8 mouse cellular contexts compared by ENCODE assay signal in genomic region chr4:150544652-150545258, GRCm38 (mm10).
DNase-seq lines count a peak whose midpoint lies in the region; ATAC-seq and TF ChIP-seq lines count a peak whose summit lies in the region.

No protein-coding gene starts in this region.

- no peak overlapping the region for H3K4me3 ChIP-seq in heart, postnatal 0 days (ENCODE audit: low read depth, low read length)
- no peak overlapping the region for H3K4me3 ChIP-seq in myocyte

- no peaks in the 10 kb centered on the region for H3K9me3 ChIP-seq in heart, postnatal 0 days (replicated peaks; ENCODE audit: control insufficient read depth, low read length)

- peak overlapping the region; percentile 28; the same call in 1 of the 2 replicates for H3K4me2 ChIP-seq in heart, postnatal 0 days (ENCODE audit: low read depth, low read length)
- peak overlapping the region; percentile 96 for H3K4me2 ChIP-seq in myocyte (ENCODE audit: low read depth)

- 76% methylated on average over 10 of the region's 10 CpGs for WGBS in heart, postnatal 0 days
- WGBS in large intestine, adult 2 months, result 6% methylated on average over 10 of the region's 10 CpGs

- TF ChIP-seq POLR2A in myocyte (IDR thresholded peaks at IDR 0.05; ENCODE audit: insufficient read length, low read depth), result no peak

- TF ChIP-seq CTCF in heart, postnatal 0 days (IDR thresholded peaks at IDR 0.05; ENCODE audit: low read depth), result no peak

- peak; percentile 27; the same call in 1 of the 2 replicates for ATAC-seq in heart, postnatal 0 days (ENCODE audit: insufficient read depth, low read depth)

- H3ac ChIP-seq in myocyte (ENCODE audit: control insufficient read depth, insufficient read length), result no peak overlapping the region

- H3K36me3 ChIP-seq in heart, postnatal 0 days (replicated peaks; ENCODE audit: control insufficient read depth, insufficient read depth, low read length), result peaks cover 1% of the 10 kb centered on the region; the same call in 1 of the 2 replicates
- H3K36me3 ChIP-seq in myocyte (ENCODE audit: control insufficient read depth, insufficient read depth), result peaks cover 11% of the 10 kb centered on the region

- no peaks in the 10 kb centered on the region for H3K79me2 ChIP-seq in myocyte (ENCODE audit: control insufficient read depth, insufficient read depth)

- no peak for TF ChIP-seq EP300 in heart, postnatal 0 days (IDR thresholded peaks at IDR 0.05; ENCODE audit: low read depth)

- H3K9ac ChIP-seq in heart, postnatal 0 days (replicated peaks; ENCODE audit: low read depth, low read length), result no peak overlapping the region

- DNase-seq in right cerebral cortex, adult 18-20 months, result peak; percentile 78
- no peak for DNase-seq in right cerebral cortex, postnatal 14 days
- DNase-seq in adrenal gland, postnatal 25 days, result peak; percentile 44
- peak; percentile 39 for DNase-seq in heart, postnatal 0 days (ENCODE audit: low spot score)
- peak; percentile 85 for DNase-seq in large intestine, adult 2 months (ENCODE audit: low read depth, low spot score)
- DNase-seq in thymus, postnatal 4 days, result peak; percentile 76
- DNase-seq in layer of hippocampus, postnatal 36 days, result no peak

- H3K4me1 ChIP-seq in heart, postnatal 0 days (ENCODE audit: control insufficient read depth, insufficient read depth), result no peaks in the 10 kb centered on the region

- H3K27ac ChIP-seq in heart, postnatal 0 days (ENCODE audit: low read depth), result peak overlapping the region; percentile 40; the same call in 1 of the 2 replicates

- H3K27me3 ChIP-seq in heart, postnatal 0 days (ENCODE audit: control insufficient read depth, insufficient read depth, low read length), result no peaks in the 10 kb centered on the region
- no peaks in the 10 kb centered on the region for H3K27me3 ChIP-seq in myocyte (ENCODE audit: control insufficient read depth, insufficient read depth, insufficient read length)

TF ChIP-seq in myocyte, 11 proteins besides CTCF, POLR2A, EP300 and RAD21:
- TF ChIP-seq E2F4 (IDR thresholded peaks at IDR 0.05; ENCODE audit: insufficient read depth) (no peak), CEBPB (IDR thresholded peaks at IDR 0.05; ENCODE audit: insufficient read depth, poor library complexity, severe bottlenecking) (no peak), TCF12 (IDR thresholded peaks at IDR 0.05; ENCODE audit: insufficient read depth, poor library complexity, severe bottlenecking) (no peak), POLR2AphosphoS2 (IDR thresholded peaks at IDR 0.05; ENCODE audit: insufficient read length, low read depth) (no peak), REST (IDR thresholded peaks at IDR 0.05; ENCODE audit: insufficient read depth, insufficient read length) (no peak), MAX (IDR thresholded peaks at IDR 0.05; ENCODE audit: low read depth) (no peak), TCF3 (IDR thresholded peaks at IDR 0.05; ENCODE audit: insufficient read length, low read depth) (no peak), USF1 (IDR thresholded peaks at IDR 0.05; ENCODE audit: low read depth) (no peak), SRF (IDR thresholded peaks at IDR 0.05; ENCODE audit: control insufficient read depth, insufficient read length, low read depth) (no peak), MYOG (IDR thresholded peaks at IDR 0.05; ENCODE audit: control insufficient read depth in 1 of 3, insufficient read depth in 1 of 3, insufficient read length in 2 of 3, low read depth in 2 of 3) (peak in 1 of 3 experiments; percentile 25), MYOD1 (IDR thresholded peaks at IDR 0.05; ENCODE audit: control insufficient read depth in 1 of 3, insufficient read length in 2 of 3, low read depth in 2 of 3) (peak in 1 of 3 experiments; percentile 20)

Comparison
In these comparisons a context has a peak if more than half of its experiments do, and no peak if none do; other contexts are left out.
1. DNase-seq: peak in right cerebral cortex, adult 18-20 months (single experiment), adrenal gland, postnatal 25 days (single experiment), heart, postnatal 0 days (single experiment), large intestine, adult 2 months (single experiment) and thymus, postnatal 4 days (single experiment); none in right cerebral cortex, postnatal 14 days (single experiment) and layer of hippocampus, postnatal 36 days (0 of 2).